Mouse (Mus musculus) gonadal fat pad, adult 2 months (tissue): ENCODE measurements at regions not wholly inside any gene's neighbourhood (a gene's known extent, or its start where the extent isn't known, plus 50 kb on each side); places are given as distances from the start of the nearest gene placed in this dataset.

ENCODE experiments used
- DNase-seq: peaks from one replicate; pipeline ENCODE4 v3.0.0-alpha.2; 2012; ENCODE audit warnings: low read depth

- DNase-seq: no peak
Observed at GRCm38 (mm10) chr4:12538043-12538442, 366.2 kb upstream of the Fam92a start.

GRCm38 (mm10) chr4:12534151-12534550 lies 362.3 kb upstream of the Fam92a start:
- DNase-seq: no peak

- DNase-seq: no peak
Observed at GRCm38 (mm10) chr4:12532961-12533360, 361.1 kb upstream of the Fam92a start.

GRCm38 (mm10) chr4:12522358-12522757 lies 350.5 kb upstream of the Fam92a start:
- DNase-seq: no peak

- DNase-seq: no peak
Observed at GRCm38 (mm10) chr4:12521246-12521645, 349.4 kb upstream of the Fam92a start.

GRCm38 (mm10) chr4:12516497-12516896 lies 344.7 kb upstream of the Fam92a start:
- no peak for DNase-seq

- DNase-seq: no peak
Observed at GRCm38 (mm10) chr4:12511656-12512385, 340.0 kb upstream of the Fam92a start.

- no peak for DNase-seq
Observed at GRCm38 (mm10) chr4:12506851-12507551, 335.2 kb upstream of the Fam92a start.

- DNase-seq: no peak
Observed at GRCm38 (mm10) chr4:12501086-12501485, 329.3 kb upstream of the Fam92a start.

- DNase-seq: no peak
Observed at GRCm38 (mm10) chr4:12498426-12498825, 326.6 kb upstream of the Fam92a start.

GRCm38 (mm10) chr4:12492468-12492867 lies 320.7 kb upstream of the Fam92a start:
- no peak for DNase-seq

- DNase-seq: no peak
Observed at GRCm38 (mm10) chr4:12491306-12491705, 319.5 kb upstream of the Fam92a start.

- no peak for DNase-seq
Observed at GRCm38 (mm10) chr4:12490066-12490465, 318.3 kb upstream of the Fam92a start.

- DNase-seq: no peak
Observed at GRCm38 (mm10) chr4:12489358-12489757, 317.5 kb upstream of the Fam92a start.

- no peak for DNase-seq
Observed at GRCm38 (mm10) chr4:12481481-12481880, 309.7 kb upstream of the Fam92a start.

- DNase-seq: no peak
Observed at GRCm38 (mm10) chr4:12476717-12477116, 304.9 kb upstream of the Fam92a start.

- DNase-seq: no peak
Observed at GRCm38 (mm10) chr4:12474981-12475568, 303.3 kb upstream of the Fam92a start.

- no peak for DNase-seq
Observed at GRCm38 (mm10) chr4:12474421-12474820, 302.6 kb upstream of the Fam92a start.

GRCm38 (mm10) chr4:12461701-12462100 lies 289.9 kb upstream of the Fam92a start:
- DNase-seq: no peak

- no peak for DNase-seq
Observed at GRCm38 (mm10) chr4:12461251-12461650, 289.4 kb upstream of the Fam92a start.

GRCm38 (mm10) chr4:12457978-12458597 lies 286.3 kb upstream of the Fam92a start:
- no peak for DNase-seq

- DNase-seq: no peak
Observed at GRCm38 (mm10) chr4:12452086-12452485, 280.3 kb upstream of the Fam92a start.

- no peak for DNase-seq
Observed at GRCm38 (mm10) chr4:12425507-12425906, 253.7 kb upstream of the Fam92a start.
